Mouse (Mus musculus) thymus, adult 2 months (tissue): ENCODE measurements around the gene Lck.

Experiments
- CTCF ChIP-seq: fragments of 200-500 bp; IDR thresholded peaks from 2 replicates; pipeline ENCODE4 v1.5.1; 2012; ENCODE audit warnings: mild to moderate bottlenecking, control low read depth, low read length, moderate library complexity, borderline replicate concordance; ENCODE audit not compliant: control insufficient read depth, poor library complexity, insufficient read depth; ENCODE audit errors: extremely low read depth
- POLR2A ChIP-seq: fragments of 200-500 bp; IDR thresholded peaks from 2 replicates; pipeline ENCODE4 v1.6.1; 2012; ENCODE audit warnings: mild to moderate bottlenecking, low read length, control low read depth, moderate library complexity; ENCODE audit not compliant: control insufficient read depth, poor library complexity, insufficient read depth; ENCODE audit errors: extremely low read depth

DNA sequence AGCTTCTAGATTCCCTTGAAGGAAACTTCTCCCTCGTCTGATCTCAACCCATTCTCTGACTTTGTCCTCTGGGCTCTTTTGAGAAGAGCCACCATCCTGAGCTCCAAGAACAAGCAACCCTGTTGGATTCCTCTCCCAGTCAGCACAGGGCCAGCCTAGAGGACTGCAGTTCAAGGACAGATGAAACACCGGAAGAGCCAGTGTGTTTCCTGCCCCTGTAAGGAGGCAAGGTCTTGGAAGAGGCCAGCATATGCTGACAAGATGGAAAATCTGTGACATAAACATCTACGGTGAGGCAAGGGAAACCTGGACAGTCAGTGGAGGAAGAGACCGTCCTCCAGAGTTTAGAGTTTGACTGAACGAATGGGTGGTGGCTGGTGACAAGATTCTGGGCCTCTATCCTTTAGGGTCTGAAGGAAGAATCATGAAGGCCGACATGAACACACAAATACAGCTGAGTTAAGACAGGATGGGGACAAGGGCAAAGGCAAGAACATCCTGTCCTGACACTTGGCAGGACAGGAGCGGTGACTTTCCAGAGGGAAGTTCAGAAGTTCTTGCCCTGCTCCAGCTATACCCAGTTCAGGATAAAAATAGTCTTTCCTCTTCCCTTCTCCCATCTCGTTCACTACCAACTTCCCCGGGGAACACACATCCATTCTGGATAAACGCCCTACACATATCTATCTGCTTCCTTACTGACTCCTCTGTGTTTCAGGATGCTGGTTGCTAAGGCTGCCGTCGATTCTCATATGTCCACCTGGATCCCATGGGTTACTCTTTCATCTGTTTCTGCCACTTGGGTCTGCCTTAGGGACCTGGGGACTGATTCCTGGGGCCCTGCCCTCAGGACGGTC lies 977 bp downstream of the Lck start:
- TF ChIP-seq POLR2A (no peak), CTCF (no peak)
